Mouse (Mus musculus) cerebellum, adult 11 months (tissue): Measurements from ENCODE around the gene Iqck.
A peak's percentile ranks its signal among the peaks of the same experiment; 100 is the strongest.

Experiments
- DNase-seq: peaks from one replicate; pipeline ENCODE4 v3.0.0; 2022

Iqck gene

DNA sequence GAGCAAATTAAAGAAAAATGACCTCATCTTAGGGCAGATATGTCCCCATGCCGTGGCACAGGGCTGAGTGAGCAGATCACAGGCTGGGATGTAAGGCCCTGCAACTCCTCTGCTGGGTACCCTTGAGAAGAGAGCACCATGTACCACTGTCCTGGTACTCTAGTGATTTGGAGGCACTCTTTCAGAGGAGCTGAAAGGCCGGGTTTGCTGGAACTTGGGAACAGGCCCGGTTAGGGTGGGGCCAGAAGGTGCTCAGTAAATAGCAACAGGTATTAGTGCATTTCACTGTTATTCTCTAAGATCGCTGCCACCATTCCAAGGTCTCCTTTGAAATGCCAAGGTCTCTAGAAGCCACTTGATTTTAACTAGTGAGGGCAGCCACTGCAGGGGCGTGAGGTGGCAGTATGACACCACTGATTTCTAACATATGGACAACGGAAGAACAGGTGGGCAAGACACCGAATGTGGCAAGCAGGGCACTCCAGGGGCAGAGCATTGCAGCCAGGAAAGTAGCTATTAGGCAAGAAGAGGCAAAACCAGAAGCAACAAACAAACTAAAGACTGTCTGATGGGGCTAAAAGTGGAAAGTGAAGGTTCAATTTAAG, 59.1 kb downstream of the Iqck start:
- DNase-seq = peak; percentile 18

DNA sequence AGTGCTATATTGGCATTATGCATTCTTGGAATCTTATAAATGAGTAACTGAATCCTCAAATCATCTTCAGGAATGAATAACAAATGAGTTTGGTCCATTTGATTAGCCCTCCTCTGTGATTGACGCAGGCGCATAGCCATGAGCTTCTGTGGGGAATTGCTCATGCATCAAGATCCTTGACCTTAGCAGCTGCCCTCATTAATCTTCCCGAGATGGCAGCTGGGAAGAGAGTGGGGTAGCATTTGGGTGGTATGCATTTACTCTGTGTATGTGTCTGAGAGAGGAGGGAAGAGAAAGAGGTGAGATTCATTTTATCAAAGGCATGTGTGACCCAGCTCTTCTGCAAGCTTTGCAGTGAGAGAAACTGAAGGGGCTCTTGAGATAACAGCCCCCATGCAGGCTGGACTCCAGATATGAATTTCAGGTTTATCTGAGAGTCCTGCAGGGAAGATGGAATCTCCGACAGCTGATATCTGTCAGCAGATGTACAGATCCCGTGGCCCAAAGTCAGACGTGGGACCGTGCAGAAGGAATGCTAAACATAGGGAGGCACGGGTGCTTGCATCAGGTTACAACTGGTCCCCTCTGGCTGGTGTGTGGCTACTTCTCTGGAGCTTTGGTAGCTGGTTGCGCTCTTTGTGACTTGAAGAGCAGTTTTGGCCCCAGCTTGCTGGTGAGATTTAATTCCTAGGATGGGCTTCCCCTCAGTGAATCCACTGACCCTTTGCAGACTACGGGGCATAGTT, 63.9 kb downstream of the Iqck start:
- DNase-seq = no peak

DNA sequence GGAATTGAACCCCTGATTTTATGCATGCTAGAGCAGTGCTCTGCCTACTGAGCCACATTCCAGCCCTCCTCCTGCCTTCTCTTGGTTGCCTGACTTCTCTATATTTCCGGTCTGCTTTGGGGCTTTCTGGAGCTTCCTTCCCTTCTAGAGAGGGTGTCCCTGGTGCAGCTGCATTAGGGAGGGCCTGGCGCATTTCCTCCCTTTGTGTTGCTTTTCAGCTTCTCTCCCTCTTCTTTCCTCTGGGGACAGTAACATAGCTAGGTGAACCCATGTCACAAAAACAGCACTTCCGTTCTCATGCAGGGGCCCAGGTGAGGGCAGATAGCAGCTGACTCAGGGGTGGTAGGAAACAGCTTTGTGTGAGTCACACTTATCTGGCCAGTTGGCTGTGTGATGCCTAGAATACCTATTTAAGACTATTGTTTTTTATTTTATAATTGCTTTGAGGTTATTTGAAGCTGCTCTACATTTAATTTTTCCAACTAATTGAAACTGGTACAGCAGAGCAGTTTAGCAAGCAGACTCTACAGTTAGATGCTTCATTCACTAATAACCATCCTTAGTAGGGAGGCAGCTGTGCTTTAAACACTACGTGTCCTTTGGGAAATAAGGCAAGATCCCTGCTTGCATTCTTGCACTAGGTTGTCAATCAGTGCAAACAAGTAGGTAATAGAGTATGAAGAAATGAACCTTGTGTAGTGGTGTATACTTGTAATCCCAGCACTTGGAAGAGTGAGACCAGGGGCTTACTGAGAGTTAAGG, 67.1 kb downstream of the Iqck start:
- DNase-seq = no peak

DNA sequence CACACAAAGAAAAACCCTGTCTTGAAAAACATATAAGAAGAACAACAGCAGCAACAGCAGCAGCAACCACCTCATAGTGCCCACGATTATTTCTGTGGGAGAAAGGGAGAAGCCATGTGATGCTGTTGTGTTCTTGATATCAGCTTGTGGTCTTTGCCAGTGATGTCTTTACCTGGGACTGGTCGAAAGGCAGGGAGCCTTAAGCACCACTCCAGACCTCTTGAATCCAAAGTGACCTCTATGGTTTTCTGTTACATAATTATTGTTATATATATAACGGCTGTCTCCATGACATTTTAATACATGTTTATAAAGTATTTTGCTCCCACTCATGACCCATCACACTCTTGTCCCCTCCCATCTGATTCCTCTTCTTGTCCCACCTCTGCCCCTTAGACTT, 70.0 kb downstream of the Iqck start:
- DNase-seq = no peak

DNA sequence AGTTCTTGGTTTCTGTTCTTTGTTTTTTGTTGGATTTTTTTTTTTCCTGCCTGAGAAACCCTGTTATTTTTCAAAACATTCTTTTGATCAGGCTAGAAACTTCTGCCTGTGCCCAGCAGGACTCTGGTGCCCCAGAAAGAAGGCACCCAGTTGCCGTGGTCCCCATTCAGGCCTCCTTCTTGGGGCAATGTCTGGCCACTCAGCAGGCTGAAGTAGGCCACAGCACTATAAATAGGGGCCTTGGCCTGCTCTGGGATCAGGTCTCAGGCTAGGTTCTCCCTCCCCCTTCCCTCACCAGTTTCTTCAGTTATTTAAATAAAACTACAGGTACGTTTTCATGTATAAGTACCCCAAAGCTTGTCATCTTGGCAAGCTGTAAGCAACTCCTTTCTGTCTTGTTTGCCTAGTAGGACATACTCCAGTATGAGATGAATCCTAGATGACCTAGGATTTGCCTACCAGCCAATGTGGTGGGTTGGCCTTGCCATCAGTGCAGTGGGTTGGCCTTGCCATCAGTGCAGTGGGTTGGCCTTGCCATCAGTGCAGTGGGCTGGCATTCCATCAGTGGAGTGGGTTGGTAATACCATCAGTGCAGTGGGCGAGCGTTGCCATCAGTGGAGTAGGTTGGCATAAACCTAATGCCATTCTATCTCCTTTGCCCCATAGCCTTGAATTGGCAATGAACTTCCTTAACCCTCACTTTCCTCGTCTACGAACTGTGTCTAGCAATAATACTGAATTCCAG, 71.1 kb downstream of the Iqck start:
- DNase-seq = no peak

DNA sequence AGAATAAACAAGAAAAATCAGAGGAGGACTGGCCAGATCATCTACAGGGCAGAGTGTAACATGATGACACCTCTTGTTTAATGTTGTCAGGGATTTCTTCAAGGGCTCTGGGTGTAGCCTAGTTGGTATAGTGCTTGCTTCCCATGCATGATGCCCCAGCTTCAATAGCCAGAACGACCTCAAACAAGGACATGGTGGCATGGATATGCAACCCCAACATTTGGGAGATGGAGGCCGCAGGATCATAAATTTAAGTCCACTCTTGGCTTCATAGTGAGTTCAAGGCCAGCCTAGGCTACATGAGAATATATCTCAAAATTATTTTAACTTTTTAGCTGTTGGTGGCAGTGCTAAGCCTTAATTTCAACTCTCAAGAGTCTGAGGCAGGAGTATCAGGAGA, 71.7 kb downstream of the Iqck start:
- no peak for DNase-seq

DNA sequence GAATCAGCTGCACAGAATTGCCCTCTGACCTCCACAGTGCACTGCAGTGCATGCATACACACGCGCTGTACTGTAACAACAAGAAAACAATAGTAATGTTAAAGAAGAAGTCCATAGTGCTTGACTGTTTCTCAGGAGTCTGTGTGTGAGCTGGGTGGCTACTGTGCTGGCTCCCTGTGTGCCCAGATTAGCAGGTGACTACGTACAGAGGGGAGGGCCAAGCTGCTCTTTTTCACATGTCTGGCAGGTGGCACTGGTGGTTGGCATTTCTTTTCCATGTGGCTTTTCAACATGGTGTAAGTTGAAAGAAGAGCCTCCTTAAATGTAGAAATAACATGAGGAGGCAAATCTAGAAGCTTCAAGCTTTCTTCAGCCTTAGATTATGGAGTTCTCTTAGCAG, 72.8 kb downstream of the Iqck start:
- DNase-seq = no peak

DNA sequence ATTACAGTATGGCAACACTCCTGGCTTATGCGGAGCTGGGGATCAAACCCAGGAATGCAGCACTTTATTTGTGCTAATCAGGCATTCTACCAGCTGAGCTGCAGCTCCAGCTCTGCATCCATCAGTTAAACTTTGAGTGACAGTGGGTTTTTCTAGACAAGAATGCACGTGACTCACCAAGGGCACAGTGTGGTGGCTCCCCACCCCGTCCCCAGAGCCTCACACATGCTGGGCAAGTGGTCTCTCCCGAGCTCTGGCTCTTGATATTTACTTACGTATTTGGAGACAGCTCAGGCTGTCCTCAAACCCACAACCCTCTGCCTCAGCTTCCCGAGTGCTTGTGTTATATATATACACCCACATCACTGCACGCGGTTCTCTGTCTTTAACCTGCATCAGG, 73.4 kb downstream of the Iqck start:
- no peak for DNase-seq

DNA sequence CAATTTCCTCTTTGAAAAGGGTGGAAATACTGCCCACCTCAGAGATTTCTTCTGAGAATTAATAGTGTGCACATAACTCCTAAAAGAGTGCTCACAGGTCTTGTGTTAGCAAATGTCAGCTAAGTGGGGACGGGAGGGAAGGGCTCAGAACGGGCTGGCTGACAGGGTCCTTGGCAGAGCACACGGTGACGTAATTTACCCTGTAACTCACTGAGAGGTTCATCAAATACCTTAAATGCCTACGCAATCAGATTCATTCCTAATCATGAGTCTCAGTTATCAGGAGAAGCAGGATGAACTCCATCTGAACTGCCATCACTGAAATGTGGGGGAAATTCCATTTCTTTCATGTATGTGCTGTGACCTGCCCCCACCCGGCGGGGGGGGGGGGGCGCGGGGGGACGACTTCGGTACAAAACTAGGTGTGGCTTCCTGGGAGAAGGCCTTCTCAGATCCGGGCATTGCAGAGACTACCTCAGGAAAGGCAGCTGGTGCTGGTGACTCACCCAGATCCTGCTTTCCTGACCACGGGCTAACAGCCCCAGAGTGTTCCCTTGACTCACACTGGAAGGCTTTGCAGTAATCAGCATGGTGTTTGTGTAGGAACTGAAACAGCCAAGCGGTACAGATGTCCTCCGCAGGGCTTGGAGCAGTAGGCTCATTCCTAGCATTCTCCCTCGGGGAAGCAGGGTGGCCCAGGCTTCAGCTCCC, 74.2 kb downstream of the Iqck start:
- DNase-seq = no peak

DNA sequence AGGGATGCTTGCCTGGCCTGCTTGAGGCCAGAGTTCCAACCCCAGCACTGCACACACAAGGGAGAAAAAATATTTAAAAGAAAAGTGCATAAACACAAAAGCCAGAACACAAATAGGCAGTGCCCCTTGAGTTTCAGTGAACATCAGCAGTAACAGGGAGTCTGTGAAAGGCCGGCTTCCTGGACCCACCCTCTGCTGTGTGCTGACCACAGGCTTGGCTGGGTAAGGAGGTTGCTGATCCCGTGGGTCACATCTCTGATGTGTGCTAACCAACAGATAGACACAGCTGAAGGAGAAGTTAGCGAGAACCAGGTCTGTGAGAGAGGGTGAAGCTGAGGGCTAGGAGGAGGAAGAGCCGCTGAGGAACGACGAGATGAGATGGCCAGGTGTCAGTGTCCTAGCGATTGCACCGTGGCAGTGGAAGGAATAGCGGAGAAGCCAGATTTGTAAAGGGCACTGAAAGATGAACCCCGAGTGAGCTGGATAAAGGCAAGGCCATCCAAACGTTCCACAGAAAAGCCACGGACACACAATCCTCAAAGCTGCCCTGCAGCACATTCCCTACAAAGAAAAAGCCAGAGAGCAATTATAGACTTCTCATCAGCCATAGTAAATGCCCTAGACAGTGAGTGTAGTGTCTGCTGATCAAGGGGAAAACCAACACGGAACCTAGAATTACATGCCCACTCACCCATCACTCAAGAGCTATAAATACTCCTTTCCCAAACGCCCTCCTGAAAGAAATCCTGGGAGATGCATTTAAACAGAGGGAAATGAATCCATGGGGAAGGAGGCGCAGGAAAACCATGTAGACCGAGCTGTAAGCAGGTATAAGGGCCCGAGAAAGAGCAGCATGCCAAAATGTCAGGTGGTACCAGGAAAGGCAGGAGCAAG, 76.2 kb downstream of the Iqck start:
- no peak for DNase-seq

DNA sequence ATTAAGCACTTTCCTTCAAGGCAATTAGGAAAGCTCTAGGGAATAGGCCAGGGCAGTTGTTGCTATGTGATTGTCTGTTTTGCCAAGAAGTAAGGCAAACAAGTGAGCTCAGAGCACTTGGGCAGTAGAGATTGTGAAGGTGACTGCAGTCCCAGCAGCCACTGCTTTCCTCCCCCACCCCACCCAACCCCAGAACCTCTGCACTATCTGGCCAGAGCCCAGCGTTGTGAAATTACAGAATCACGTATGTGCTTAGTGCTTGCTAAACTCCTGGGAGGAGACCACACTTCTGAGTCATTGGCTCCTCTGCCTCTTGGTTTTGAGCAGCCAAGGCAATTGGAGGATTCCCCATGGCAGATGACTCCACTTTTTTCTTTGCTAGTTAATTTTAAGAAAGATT, 79.8 kb downstream of the Iqck start:
- DNase-seq = no peak

DNA sequence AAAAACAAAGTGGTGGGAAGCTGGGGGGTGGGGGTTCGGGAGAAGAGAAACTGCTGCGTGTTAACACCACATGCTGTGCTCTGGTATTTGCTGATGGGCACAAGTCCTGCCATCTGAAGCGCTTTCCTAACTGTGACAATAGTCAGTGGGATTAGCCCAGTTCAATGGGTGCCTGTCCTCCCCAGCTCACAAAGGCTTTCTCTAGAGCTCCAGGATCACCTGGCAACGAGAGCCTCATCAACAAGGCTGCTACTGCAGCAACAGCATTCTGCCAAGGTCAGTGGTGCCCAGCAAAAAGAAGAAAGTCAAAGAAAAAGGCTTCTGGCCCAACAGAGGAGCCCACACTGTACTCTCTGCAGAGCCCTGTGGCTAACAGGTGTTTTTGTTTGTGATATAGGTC, 81.3 kb downstream of the Iqck start:
- DNase-seq = no peak

DNA sequence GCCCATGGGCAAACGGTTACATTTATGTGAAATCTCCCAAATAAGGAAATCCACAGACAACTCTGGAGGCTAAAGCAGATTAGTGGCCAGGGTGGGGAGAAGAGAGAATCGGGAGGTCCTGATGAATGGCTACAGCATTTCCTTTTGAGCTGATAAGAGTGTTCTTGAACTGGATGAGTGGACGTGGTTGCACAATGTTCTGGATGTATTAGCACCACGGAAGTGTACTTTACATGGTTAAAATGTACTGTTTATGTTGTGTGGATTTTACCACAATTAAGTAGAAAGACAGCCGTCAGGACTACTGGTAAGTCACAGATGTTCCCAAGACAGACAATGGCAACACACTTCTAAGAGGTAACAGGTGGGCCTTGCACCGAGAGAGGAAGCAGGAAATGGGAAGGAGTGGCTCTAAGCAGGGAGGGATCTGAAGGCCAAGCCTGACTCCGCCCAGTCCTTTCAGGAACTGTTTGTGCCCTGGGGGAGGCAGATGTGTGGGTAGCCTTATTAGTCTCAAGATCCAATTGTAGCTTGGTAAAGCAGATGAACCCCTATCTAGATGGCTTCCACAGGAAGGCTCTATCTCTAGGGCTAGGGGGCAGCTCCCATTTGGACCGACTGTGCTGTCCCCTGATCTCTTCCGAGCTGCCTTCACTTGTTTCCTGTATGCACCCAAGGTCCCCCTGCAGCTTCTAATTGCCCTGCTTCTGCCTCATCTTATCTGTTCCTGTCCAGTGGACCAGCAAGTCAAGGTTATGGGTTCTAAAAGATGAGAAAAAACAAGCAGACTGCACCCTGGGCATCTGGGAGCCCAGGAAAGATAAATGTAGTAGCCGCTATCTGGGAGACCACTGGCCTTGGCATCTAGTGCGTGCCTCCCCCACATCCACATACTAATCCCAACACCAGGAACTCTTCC, 82.2 kb downstream of the Iqck start:
- no peak for DNase-seq

DNA sequence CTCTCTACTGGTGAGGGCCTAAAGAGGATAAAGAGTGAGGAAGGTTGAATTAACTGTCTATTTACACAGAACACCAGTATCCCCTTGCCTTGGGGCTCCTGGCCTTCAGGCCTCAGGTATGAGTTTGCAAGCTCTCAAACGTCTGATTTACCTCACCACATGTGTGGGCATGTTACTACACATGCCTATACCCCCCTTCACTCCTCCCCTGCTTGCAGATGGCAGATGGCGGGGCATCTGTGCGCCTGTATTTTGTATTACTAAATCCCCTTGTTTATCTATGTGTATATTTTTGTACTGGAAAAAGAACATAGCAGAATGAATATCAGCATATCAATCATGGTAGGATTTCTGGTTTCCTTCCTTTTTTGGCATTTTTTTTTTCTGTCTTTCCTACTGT, 86.7 kb downstream of the Iqck start:
- no peak for DNase-seq

DNA sequence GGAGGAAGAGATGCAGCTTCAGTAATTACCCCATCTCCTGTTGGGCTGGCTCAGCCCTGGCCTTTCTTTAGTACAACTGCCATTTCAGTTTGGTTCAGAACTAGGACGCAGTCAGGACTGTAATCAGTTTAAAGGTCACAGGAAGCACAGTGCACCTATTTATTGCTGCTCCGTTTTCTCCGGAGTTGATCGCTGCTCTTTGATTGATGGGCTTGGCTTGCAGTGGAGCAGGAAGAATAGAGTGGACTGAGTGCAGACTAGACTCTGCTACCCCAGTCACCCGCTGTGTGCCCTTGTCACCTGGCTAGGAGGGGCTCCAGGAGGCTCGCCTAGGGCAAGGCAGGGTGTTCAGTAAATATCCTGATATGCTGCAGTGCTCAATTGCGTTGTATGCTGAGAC, 87.6 kb downstream of the Iqck start:
- DNase-seq = no peak

DNA sequence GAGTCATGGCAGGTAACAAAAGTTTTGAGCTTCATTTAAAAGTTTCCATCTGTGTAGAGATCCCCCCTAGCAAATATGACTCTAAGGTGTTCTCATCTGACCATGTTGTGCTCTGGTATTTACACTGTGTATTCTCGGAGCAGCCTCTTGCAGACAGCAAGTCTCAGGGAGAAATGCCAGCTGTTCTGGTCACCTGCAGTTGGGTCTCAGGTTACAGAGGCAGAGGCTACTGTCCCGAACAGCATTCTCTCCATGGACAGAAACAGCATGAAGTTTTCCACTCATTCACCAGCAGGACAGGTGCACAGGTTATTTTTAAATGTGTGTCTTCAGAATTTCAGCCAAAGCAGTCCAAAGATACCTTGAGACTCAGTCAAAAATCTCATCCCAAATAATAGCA, 89.3 kb downstream of the Iqck start:
- DNase-seq = no peak

DNA sequence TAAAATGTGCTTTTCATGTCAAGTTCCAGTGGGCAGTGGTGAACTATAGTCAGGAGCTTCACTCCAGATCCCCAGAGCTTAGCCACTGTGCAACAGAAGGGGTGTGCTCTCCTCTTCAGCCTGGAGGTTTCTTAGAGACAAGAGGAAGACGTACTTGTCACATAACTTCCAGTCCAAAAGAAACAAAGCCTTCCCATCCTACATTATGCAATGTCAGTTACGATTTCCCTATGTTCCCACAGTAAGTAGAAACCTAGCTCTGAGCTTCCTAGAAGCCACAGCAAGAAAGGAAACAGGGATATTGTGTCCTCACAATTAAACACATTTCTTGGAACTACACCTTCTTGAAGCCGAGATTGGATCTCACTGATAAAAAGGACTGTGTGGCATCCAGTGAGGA, 91.7 kb downstream of the Iqck start:
- no peak for DNase-seq

DNA sequence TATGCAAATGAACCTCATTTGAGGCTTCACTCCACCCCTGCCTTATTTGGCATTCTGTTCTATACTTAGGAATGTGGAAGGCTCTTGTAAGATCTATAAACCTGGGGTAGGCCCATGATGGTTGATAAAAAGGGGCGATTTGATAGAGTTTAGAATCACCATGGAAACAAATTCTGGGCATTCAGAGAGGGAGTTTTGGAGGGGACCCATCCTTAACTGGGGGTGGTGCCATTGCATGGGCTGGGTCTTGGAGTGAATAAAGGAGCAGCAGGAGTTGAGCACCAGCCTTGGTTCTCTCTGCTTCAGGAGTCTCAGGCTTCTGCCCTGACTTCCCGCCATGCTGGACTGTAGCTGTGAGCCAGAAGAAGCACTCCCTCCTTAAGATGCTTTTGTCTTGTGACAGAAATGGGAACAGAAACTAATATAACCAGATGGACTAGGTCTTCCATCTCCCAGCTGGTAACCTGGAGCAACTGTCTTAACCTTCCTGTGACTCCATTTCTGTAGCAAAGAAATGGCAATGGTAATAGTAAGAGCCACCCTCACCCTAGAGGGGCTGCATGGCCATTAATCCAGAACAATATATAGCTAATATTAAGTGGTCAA, 93.2 kb downstream of the Iqck start:
- DNase-seq = no peak

DNA sequence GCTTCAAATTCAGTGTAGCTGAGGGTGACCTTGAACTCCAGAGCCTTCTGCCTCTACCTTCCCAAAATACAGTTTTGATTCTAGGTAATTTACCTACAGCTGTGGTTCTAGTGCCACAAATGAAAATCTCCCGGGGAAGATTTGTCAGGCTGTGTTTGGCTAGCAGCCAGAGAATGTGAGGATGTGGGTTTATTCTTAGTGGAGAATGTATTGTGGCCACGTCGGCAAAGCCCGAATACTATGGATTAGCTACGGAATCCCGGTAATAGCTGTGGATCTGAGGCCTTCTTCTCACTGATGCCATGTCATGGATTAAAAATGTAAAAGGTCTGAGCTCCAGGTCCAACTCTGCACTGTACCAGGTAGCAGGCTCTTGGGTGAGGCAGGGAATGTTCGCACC, 94.2 kb downstream of the Iqck start:
- no peak for DNase-seq

DNA sequence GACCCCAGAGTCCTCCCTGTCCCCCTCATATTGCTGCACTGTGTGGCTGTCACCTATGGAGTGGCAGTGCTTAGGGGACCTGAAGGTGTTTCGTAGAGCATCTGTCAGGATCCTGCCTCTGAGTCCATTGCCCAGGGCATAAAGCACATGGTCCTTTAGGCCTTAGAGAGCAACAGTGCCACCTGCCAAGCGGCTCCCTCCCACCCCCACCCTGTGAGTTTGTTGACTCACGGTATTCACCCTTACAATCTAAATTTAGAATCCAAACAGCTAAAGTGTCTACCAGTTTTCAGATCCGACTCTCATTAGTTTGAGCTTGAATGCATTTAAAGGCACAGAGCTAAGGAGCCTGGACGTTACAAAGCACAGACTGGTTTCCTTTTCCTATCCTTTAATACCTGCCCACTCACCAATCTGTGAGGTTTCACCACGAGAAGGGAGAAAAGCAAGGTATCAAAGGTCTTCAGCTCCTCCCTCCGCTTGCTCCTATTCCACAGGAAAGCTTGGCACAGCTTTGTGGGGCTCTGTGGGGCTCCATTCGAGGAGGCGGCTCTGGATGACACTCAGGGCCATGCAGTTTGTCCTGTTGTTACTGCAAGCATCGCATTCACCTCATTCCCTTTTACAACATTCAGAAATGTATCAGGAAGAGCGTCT, 98.2 kb downstream of the Iqck start:
- DNase-seq = no peak
